Mouse (Mus musculus): Measurements from ENCODE around the gene Hist1h3e. TPM values are rescaled to one million over a fixed set of nuclear protein-coding genes. Genes with fewer than 3 reads are reported as not detected.
"Not testable (repeated sequence)": the region's sequence is repeated elsewhere in the genome, so short reads cannot be mapped to it uniquely, and the experiment has no call there.

Hist1h3e gene
- polyA plus RNA-seq, 1 experiment from 2014 or later = 2.0 TPM

GRCm38 (mm10) chr13:23586940-23587225 lies 24.7 kb upstream of the Hist1h3e start:
- Histone ChIP-seq H3K9ac (ENCODE audit: low read length) (peak overlapping the region; percentile 76), H3K4me2 (ENCODE audit: low read length) (peak overlapping the region; percentile 91), H3K27me3 (ENCODE audit: control insufficient read depth, insufficient read depth, low read length) (no peaks in the 10 kb centered on the region), H3K4me1 (ENCODE audit: control insufficient read depth in 2 of 2, insufficient read depth in 2 of 2, low read length in 2 of 2) (peaks cover 5 to 14% of the 10 kb centered on the region in 2 experiments), H3K4me3 (ENCODE audit: control insufficient read depth in 1 of 2, insufficient read depth in 1 of 2, low read depth in 1 of 2, low read length in 2 of 2) (peak overlapping the region; percentile 23 to 49), H3K9me3 (ENCODE audit: control insufficient read depth, low read length) (no peaks in the 10 kb centered on the region), H3K36me3 (ENCODE audit: control insufficient read depth, insufficient read depth, low read length) (no peaks in the 10 kb centered on the region), H3K27ac (replicated peaks in 1 of 2; ENCODE audit: control insufficient read depth in 1 of 2, insufficient read depth in 1 of 2, low read depth in 2 of 2, low read length in 2 of 2) (peak overlapping the region; percentile 87 to 95)
- WGBS = 7% methylated on average over 1 of the region's 1 CpGs
- ATAC-seq (ENCODE audit: insufficient number of reproducible peaks, insufficient read depth, low FRiP score, low read depth) = no peak

- WGBS = 3% methylated on average over 21 of the region's 22 CpGs
These were observed 24.1 kb upstream of the Hist1h3e start for GRCm38 (mm10) chr13:23586099-23586939.

GRCm38 (mm10) chr13:23585442-23586098 lies 23.4 kb upstream of the Hist1h3e start:
- Histone ChIP-seq H3K4me1 (ENCODE audit: control insufficient read depth in 2 of 2, insufficient read depth in 2 of 2, low read length in 2 of 2) (peaks cover 5 to 15% of the 10 kb centered on the region in 2 experiments), H3K4me3 (ENCODE audit: control insufficient read depth in 1 of 2, insufficient read depth in 1 of 2, low read depth in 1 of 2, low read length in 2 of 2) (peak overlapping the region; percentile 49 to 57), H3K4me2 (ENCODE audit: low read length) (peak overlapping the region; percentile 91), H3K9ac (ENCODE audit: low read length) (peak overlapping the region; percentile 87), H3K27ac (replicated peaks in 1 of 2; ENCODE audit: control insufficient read depth in 1 of 2, insufficient read depth in 1 of 2, low read depth in 2 of 2, low read length in 2 of 2) (peak overlapping the region; percentile 95 to 98)
- not testable (repeated sequence) for H3K27me3 ChIP-seq (ENCODE audit: control insufficient read depth, insufficient read depth, low read length); H3K36me3 ChIP-seq (ENCODE audit: control insufficient read depth, insufficient read depth, low read length); H3K9me3 ChIP-seq (ENCODE audit: control insufficient read depth, low read length)
- peak; percentile 81 for ATAC-seq (ENCODE audit: insufficient number of reproducible peaks, insufficient read depth, low FRiP score, low read depth)
- 0% methylated on average over 27 of the region's 36 CpGs for WGBS

More at GRCm38 (mm10) chr13:23586099-23586939, 24.1 kb upstream of the Hist1h3e start:
- Histone ChIP-seq H3K4me3 (ENCODE audit: control insufficient read depth in 1 of 2, insufficient read depth in 1 of 2, low read depth in 1 of 2, low read length in 2 of 2) (peak overlapping the region; percentile 23 to 49), H3K27ac (replicated peaks in 1 of 2; ENCODE audit: control insufficient read depth in 1 of 2, insufficient read depth in 1 of 2, low read depth in 2 of 2, low read length in 2 of 2) (peak overlapping the region; percentile 87 to 95), H3K27me3 (ENCODE audit: control insufficient read depth, insufficient read depth, low read length) (no peaks in the 10 kb centered on the region), H3K36me3 (ENCODE audit: control insufficient read depth, insufficient read depth, low read length) (no peaks in the 10 kb centered on the region), H3K4me2 (ENCODE audit: low read length) (peak overlapping the region; percentile 91), H3K9ac (ENCODE audit: low read length) (peak overlapping the region; percentile 87), H3K9me3 (ENCODE audit: control insufficient read depth, low read length) (no peaks in the 10 kb centered on the region), H3K4me1 (ENCODE audit: control insufficient read depth in 2 of 2, insufficient read depth in 2 of 2, low read length in 2 of 2) (peaks cover 5 to 15% of the 10 kb centered on the region in 2 experiments)
- no peak for ATAC-seq (ENCODE audit: insufficient number of reproducible peaks, insufficient read depth, low FRiP score, low read depth)

GRCm38 (mm10) chr13:23585029-23585441 lies 22.9 kb upstream of the Hist1h3e start:
- peak overlapping the region; percentile 49 to 57 for H3K4me3 ChIP-seq (ENCODE audit: control insufficient read depth in 1 of 2, insufficient read depth in 1 of 2, low read depth in 1 of 2, low read length in 2 of 2)
- peak overlapping the region; percentile 91 for H3K4me2 ChIP-seq (ENCODE audit: low read length)
- no peaks in the 10 kb centered on the region for H3K27me3 ChIP-seq (ENCODE audit: control insufficient read depth, insufficient read depth, low read length)
- ATAC-seq (ENCODE audit: insufficient number of reproducible peaks, insufficient read depth, low FRiP score, low read depth) = no peak
- peaks cover 5 to 15% of the 10 kb centered on the region in 2 experiments for H3K4me1 ChIP-seq (ENCODE audit: control insufficient read depth in 2 of 2, insufficient read depth in 2 of 2, low read length in 2 of 2)
- under 1% methylated on average over 21 of the region's 21 CpGs for WGBS
- H3K9ac ChIP-seq (ENCODE audit: low read length) = peak overlapping the region; percentile 87
- peak overlapping the region; percentile 95 to 98 for H3K27ac ChIP-seq (replicated peaks in 1 of 2; ENCODE audit: control insufficient read depth in 1 of 2, insufficient read depth in 1 of 2, low read depth in 2 of 2, low read length in 2 of 2)
- H3K36me3 ChIP-seq (ENCODE audit: control insufficient read depth, insufficient read depth, low read length) = no peaks in the 10 kb centered on the region
- H3K9me3 ChIP-seq (ENCODE audit: control insufficient read depth, low read length) = no peaks in the 10 kb centered on the region

GRCm38 (mm10) chr13:23584331-23584730 lies 22.2 kb upstream of the Hist1h3e start:
- Histone ChIP-seq H3K27ac (replicated peaks in 1 of 2; ENCODE audit: control insufficient read depth in 1 of 2, insufficient read depth in 1 of 2, low read depth in 2 of 2, low read length in 2 of 2) (peak overlapping the region; percentile 95 to 98), H3K4me1 (ENCODE audit: control insufficient read depth in 2 of 2, insufficient read depth in 2 of 2, low read length in 2 of 2) (peaks cover 5 to 15% of the 10 kb centered on the region in 2 experiments), H3K9ac (ENCODE audit: low read length) (peak overlapping the region; percentile 87), H3K36me3 (ENCODE audit: control insufficient read depth, insufficient read depth, low read length) (no peaks in the 10 kb centered on the region), H3K4me2 (ENCODE audit: low read length) (peak overlapping the region; percentile 91), H3K27me3 (ENCODE audit: control insufficient read depth, insufficient read depth, low read length) (no peaks in the 10 kb centered on the region), H3K9me3 (ENCODE audit: control insufficient read depth, low read length) (no peaks in the 10 kb centered on the region), H3K4me3 (ENCODE audit: control insufficient read depth in 1 of 2, insufficient read depth in 1 of 2, low read depth in 1 of 2, low read length in 2 of 2) (peak overlapping the region in 1 of 2 experiments; percentile 49; a peak in 3 of 4 replicates)
- no peak for ATAC-seq (ENCODE audit: insufficient number of reproducible peaks, insufficient read depth, low FRiP score, low read depth)

- no peak for ATAC-seq (ENCODE audit: insufficient number of reproducible peaks, insufficient read depth, low FRiP score, low read depth)
- Histone ChIP-seq H3K27ac (replicated peaks in 1 of 2; ENCODE audit: control insufficient read depth in 1 of 2, insufficient read depth in 1 of 2, low read depth in 2 of 2, low read length in 2 of 2) (peak overlapping the region; percentile 22 to 35), H3K4me1 (ENCODE audit: control insufficient read depth in 2 of 2, insufficient read depth in 2 of 2, low read length in 2 of 2) (peaks cover 5 to 15% of the 10 kb centered on the region in 2 experiments), H3K4me2 (ENCODE audit: low read length) (no peak overlapping the region; the same call in 1 of the 2 replicates), H3K4me3 (ENCODE audit: control insufficient read depth in 1 of 2, insufficient read depth in 1 of 2, low read depth in 1 of 2, low read length in 2 of 2) (no peak overlapping the region), H3K9ac (ENCODE audit: low read length) (no peak overlapping the region), H3K27me3 (ENCODE audit: control insufficient read depth, insufficient read depth, low read length) (no peaks in the 10 kb centered on the region), H3K36me3 (ENCODE audit: control insufficient read depth, insufficient read depth, low read length) (no peaks in the 10 kb centered on the region), H3K9me3 (ENCODE audit: control insufficient read depth, low read length) (no peaks in the 10 kb centered on the region)
These were observed 21.4 kb upstream of the Hist1h3e start for GRCm38 (mm10) chr13:23583387-23584068.

GRCm38 (mm10) chr13:23582219-23583056 lies 20.3 kb upstream of the Hist1h3e start:
- Histone ChIP-seq H3K36me3 (ENCODE audit: control insufficient read depth, insufficient read depth, low read length) (no peaks in the 10 kb centered on the region), H3K9me3 (ENCODE audit: control insufficient read depth, low read length) (no peaks in the 10 kb centered on the region), H3K4me3 (ENCODE audit: control insufficient read depth in 1 of 2, insufficient read depth in 1 of 2, low read depth in 1 of 2, low read length in 2 of 2) (peak overlapping the region; percentile 50 to 58; a peak in 3 of 4 replicates), H3K27me3 (ENCODE audit: control insufficient read depth, insufficient read depth, low read length) (no peaks in the 10 kb centered on the region), H3K4me2 (ENCODE audit: low read length) (peak overlapping the region; percentile 85), H3K9ac (ENCODE audit: low read length) (peak overlapping the region; percentile 82), H3K4me1 (ENCODE audit: control insufficient read depth in 2 of 2, insufficient read depth in 2 of 2, low read length in 2 of 2) (peaks cover 5 to 15% of the 10 kb centered on the region in 2 experiments), H3K27ac (replicated peaks in 1 of 2; ENCODE audit: control insufficient read depth in 1 of 2, insufficient read depth in 1 of 2, low read depth in 2 of 2, low read length in 2 of 2) (peak overlapping the region; percentile 78 to 79)
- WGBS = 20% methylated on average over 6 of the region's 6 CpGs
- no peak for ATAC-seq (ENCODE audit: insufficient number of reproducible peaks, insufficient read depth, low FRiP score, low read depth)

Measured in heart, embryonic 14.5 days (tissue).